Mouse (Mus musculus) MEL (cell line): ENCODE results near the gene Usp18. TPM values are rescaled to one million over a fixed set of nuclear protein-coding genes. Genes with fewer than 3 reads are reported as not detected.

Experiments used
- DNase-seq: peaks from one replicate; pipeline ENCODE4 v3.0.0; 2011; ENCODE audit warnings: low read depth, low spot score
- H3K27ac ChIP-seq: 2 replicates; pipeline ENCODE4 v1.5.1; 2012; ENCODE audit warnings: low read depth, mild to moderate bottlenecking, control low read depth, low read length, moderate library complexity; ENCODE audit not compliant: control insufficient read depth
- H3K27me3 ChIP-seq, 2 experiments: fragments of 150-350 bp in 1 of 2; sonication (generic) in 1 of 2; 2 replicates each; pipeline ENCODE4 v1.6.1; 2012; ENCODE audit warnings: low read length in 2 of 2, mild to moderate bottlenecking in 2 of 2, improper control_type of control experiment in 1 of 2, moderate library complexity in 1 of 2; ENCODE audit not compliant: insufficient read depth in 2 of 2, control insufficient read depth in 1 of 2
- H3K36me3 ChIP-seq, 2 experiments: 2 replicates each; pipeline ENCODE4 v1.6.1; 2012 to 2014; ENCODE audit warnings: low read length in 2 of 2, improper control_type of control experiment in 1 of 2, inconsistent platforms in 1 of 2, mild to moderate bottlenecking in 1 of 2; ENCODE audit not compliant: insufficient read depth in 2 of 2, control insufficient read depth in 1 of 2
- H3K4me1 ChIP-seq, 2 experiments: fragments of 150-350 bp in 1 of 2; sonication (generic) in 1 of 2; 2 replicates each; pipeline ENCODE4 v1.6.1; 2012; ENCODE audit warnings: low read length in 2 of 2, improper control_type of control experiment in 1 of 2, mild to moderate bottlenecking in 1 of 2; ENCODE audit not compliant: insufficient read depth in 2 of 2, control insufficient read depth in 1 of 2
- H3K4me3 ChIP-seq, 2 experiments: fragments of 150-350 bp in 1 of 2; sonication (generic) in 1 of 2; 2 replicates each; pipeline ENCODE4 v1.5.1; 2012; ENCODE audit warnings: low read depth in 2 of 2, low read length in 2 of 2, mild to moderate bottlenecking in 2 of 2, moderate library complexity in 2 of 2, control low read depth in 1 of 2, improper control_type of control experiment in 1 of 2; ENCODE audit not compliant: control insufficient read depth in 1 of 2, insufficient read depth in 1 of 2
- H3K79me2 ChIP-seq: 2 replicates; pipeline ENCODE4 v1.6.1; 2012; ENCODE audit warnings: mild to moderate bottlenecking, low read length, moderate library complexity; ENCODE audit not compliant: control insufficient read depth, poor library complexity, insufficient read depth
- H3K9ac ChIP-seq: 2 replicates; pipeline ENCODE4 v1.6.1; 2012; ENCODE audit warnings: low read depth, mild to moderate bottlenecking, control low read depth, low read length, moderate library complexity; ENCODE audit not compliant: control insufficient read depth, poor library complexity, severe bottlenecking
- H3K9me3 ChIP-seq: fragments of 150-350 bp; sonication (generic); replicated peaks from 2 replicates; pipeline ENCODE4 v1.6.1; 2012; ENCODE audit warnings: mild to moderate bottlenecking, low read length, improper control_type of control experiment, moderate library complexity; ENCODE audit not compliant: insufficient read depth
- CTCF ChIP-seq, 3 experiments: IDR thresholded peaks in 2 of 3; conservative IDR thresholded peaks in 1 of 3; 2 replicates each; pipeline ENCODE4 v1.5.1; 2011 to 2012; ENCODE audit warnings: low read length in 3 of 3, low read depth in 2 of 3, mild to moderate bottlenecking in 2 of 3, improper control_type of control experiment in 1 of 3, inconsistent platforms in 1 of 3, mixed read lengths in 1 of 3, moderate library complexity in 1 of 3; ENCODE audit not compliant: control insufficient read depth in 1 of 3, insufficient read depth in 1 of 3, poor library complexity in 1 of 3, severe bottlenecking in 1 of 3
- GABPA ChIP-seq: IDR thresholded peaks from 2 replicates; pipeline ENCODE4 v1.6.1; 2012; ENCODE audit warnings: low read depth, mild to moderate bottlenecking, inconsistent platforms, low read length, improper control_type of control experiment, moderate library complexity
- GATA1 ChIP-seq: IDR thresholded peaks from 2 replicates; pipeline ENCODE4 v1.6.1; 2011; ENCODE audit warnings: low read depth, low read length, improper control_type of control experiment
- MAX ChIP-seq: IDR thresholded peaks from 2 replicates; pipeline ENCODE4 v1.6.1; 2011; ENCODE audit warnings: low read length, improper control_type of control experiment
- MAZ ChIP-seq: IDR thresholded peaks from 2 replicates; pipeline ENCODE4 v1.6.1; 2012; ENCODE audit warnings: low read depth, mild to moderate bottlenecking, inconsistent platforms, low read length, improper control_type of control experiment
- MEF2A ChIP-seq: IDR thresholded peaks from 2 replicates; pipeline ENCODE4 v1.6.1; 2014; ENCODE audit warnings: low read depth, mild to moderate bottlenecking, inconsistent platforms, low read length, improper control_type of control experiment; ENCODE audit not compliant: poor library complexity, insufficient replicate concordance, severe bottlenecking; ENCODE audit errors: extremely low read depth
- MXI1 ChIP-seq: IDR thresholded peaks from 2 replicates; pipeline ENCODE4 v1.6.1; 2011; ENCODE audit warnings: mild to moderate bottlenecking, low read depth, low read length, improper control_type of control experiment
- NELFE ChIP-seq: IDR thresholded peaks from 2 replicates; pipeline ENCODE4 v1.6.1; 2011; ENCODE audit warnings: low read depth, low read length, improper control_type of control experiment
- NRF1 ChIP-seq: IDR thresholded peaks from 2 replicates; pipeline ENCODE4 v1.6.1; 2014; ENCODE audit warnings: low read depth, mild to moderate bottlenecking, inconsistent platforms, low read length, improper control_type of control experiment, moderate library complexity; ENCODE audit not compliant: poor library complexity, insufficient read depth, severe bottlenecking
- RAD21 ChIP-seq: IDR thresholded peaks from 2 replicates; pipeline ENCODE4 v1.6.1; 2011; ENCODE audit warnings: mild to moderate bottlenecking, low read depth, low read length, improper control_type of control experiment
- TAL1 ChIP-seq: IDR thresholded peaks from 2 replicates; pipeline ENCODE4 v1.6.1; 2012; ENCODE audit warnings: mild to moderate bottlenecking, inconsistent platforms, low read length, moderate library complexity, mixed read lengths
- TBP ChIP-seq: IDR thresholded peaks from 2 replicates; pipeline ENCODE4 v1.8.0; 2011; ENCODE audit warnings: low read depth, low read length, improper control_type of control experiment
- USF1 ChIP-seq: IDR thresholded peaks from 2 replicates; pipeline ENCODE4 v1.6.1; 2014; ENCODE audit warnings: low read depth, mild to moderate bottlenecking, inconsistent platforms, low read length, improper control_type of control experiment, moderate library complexity
- USF2 ChIP-seq, 2 experiments: IDR thresholded peaks; 2 replicates each; pipeline ENCODE4 v1.6.1; 2011 to 2012; ENCODE audit warnings: improper control_type of control experiment in 2 of 2, low read length in 2 of 2, borderline replicate concordance in 1 of 2, inconsistent platforms in 1 of 2, low read depth in 1 of 2, mild to moderate bottlenecking in 1 of 2; ENCODE audit not compliant: insufficient read depth in 1 of 2
- ZKSCAN1 ChIP-seq: IDR thresholded peaks from 2 replicates; pipeline ENCODE4 v1.6.1; 2012; ENCODE audit warnings: low read depth, mild to moderate bottlenecking, inconsistent platforms, low read length, improper control_type of control experiment, moderate library complexity
- polyA plus RNA-seq, 2 experiments: library from polyadenylated mRNA; stranded (reverse) in 1 of 2; unstranded in 1 of 2; fragments of >175 nt in 1 of 2; fragments of >200 nt in 1 of 2; gene quantifications; 2 replicates each; pipeline versions ENCODE4 v1.2.1 to v1.2.4; 2012; ENCODE audit warnings: low replicate concordance in 2 of 2, low read depth in 1 of 2; ENCODE audit not compliant: insufficient read length in 2 of 2, insufficient read depth in 1 of 2, missing spikeins in 1 of 2
- total RNA-seq: library from RNA; depleted of rRNA; stranded (reverse); fragments of 300-350 nt; gene quantifications from 2 replicates; pipeline ENCODE4 v1.2.3, GENCODE M21; 2012

The Usp18 gene
- total and polyA plus RNA-seq, 3 experiments = 0.71 to 0.85 TPM; not detected in 1

DNA sequence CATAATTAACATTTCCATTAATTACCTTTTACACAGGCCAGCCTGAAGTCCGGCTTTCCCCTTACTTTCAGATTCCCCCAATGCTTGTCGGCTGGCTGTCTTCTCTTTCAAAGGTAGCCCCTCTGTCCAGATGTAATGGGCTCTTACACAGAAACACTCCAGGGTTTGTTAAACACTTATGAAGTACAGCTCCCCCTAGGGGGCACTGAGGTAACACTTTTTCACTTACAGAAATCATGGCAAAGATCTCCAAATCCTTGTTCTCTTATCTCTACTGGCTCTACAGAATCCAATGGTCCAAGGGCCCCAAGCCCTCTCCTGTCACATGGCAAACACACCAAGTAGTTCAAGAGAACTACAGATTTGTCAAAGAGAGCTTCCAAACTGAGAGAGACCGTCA is 28.6 kb downstream of the Usp18 start (continued):
- TF ChIP-seq NRF1 (no peak), MEF2A (no peak), TBP (no peak), CTCF (IDR thresholded peaks at IDR 0.05 in 2 of 3, conservative IDR thresholded peaks at IDR 0.05 in 1 of 3; ENCODE audit: control insufficient read depth in 1 of 3, insufficient read depth in 1 of 3, low read depth in 2 of 3, low read length in 3 of 3, poor library complexity in 1 of 3, severe bottlenecking in 1 of 3) (peak in 2 of 3 experiments; percentile 69 to 75; a peak in 4 of 6 replicates), GATA1 (0 out of 2 replicates have a peak, but pooled peaks have one; percentile 4), MAX (no peak), TAL1 (no peak), MXI1 (no peak), MAZ (no peak)

DNA sequence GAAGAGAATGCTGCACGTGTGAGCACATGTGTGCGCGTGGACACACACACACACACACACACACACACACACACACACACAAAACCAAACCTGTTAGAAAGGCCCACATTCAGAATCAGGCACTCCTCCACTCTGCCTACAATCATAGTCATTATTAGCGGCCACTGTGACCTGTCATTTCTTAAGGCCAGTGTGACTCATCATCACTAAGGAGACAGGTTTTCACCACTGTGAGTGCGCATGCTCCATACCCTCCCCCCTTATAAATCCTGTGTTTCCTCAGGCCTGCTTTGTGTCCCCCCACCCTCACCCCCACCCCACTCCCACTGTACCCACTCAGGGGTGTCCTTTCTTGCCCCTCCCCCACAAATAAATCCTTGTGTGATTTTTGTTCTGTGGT is 38.4 kb downstream of the Usp18 start:
- Histone ChIP-seq H3K4me1 (no peaks in the 10 kb centered on the region), H3K27ac (no peak overlapping the region), H3K36me3 (no peaks in the 10 kb centered on the region), H3K4me3 (no peak overlapping the region), H3K27me3 (peaks cover 2 to 11% of the 10 kb centered on the region in 2 experiments), H3K9ac (no peak overlapping the region), H3K9me3 (no peaks in the 10 kb centered on the region), H3K79me2 (no peaks in the 10 kb centered on the region)
- no peak for TF ChIP-seq USF2 (IDR thresholded peaks at IDR 0.05; ENCODE audit: borderline replicate concordance in 1 of 2, insufficient read depth in 1 of 2, low read depth in 1 of 2, low read length in 2 of 2)
- no peak for TF ChIP-seq ZKSCAN1
- no peak for TF ChIP-seq NELFE
- DNase-seq = no peak

DNA sequence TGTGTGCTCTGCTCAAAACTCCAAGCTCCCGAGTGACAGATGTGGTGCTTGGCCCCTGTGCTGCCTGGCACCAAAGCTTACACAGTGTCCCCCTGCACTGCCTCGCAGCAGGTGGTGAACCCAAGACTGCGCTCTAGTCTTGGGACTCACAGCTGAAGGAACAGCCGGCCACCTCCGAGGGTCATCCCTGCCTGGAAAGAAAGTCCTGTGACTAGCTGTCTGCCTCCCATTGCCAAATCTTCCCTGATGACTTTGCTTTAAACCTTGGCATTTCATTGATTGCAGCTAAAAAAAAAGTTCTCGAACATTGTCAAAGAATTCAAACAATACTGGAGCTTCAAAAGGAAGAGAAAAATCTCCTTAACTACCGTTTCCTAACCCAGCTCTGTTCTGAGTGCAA is 53.6 kb downstream of the Usp18 start:
- Histone ChIP-seq H3K4me3 (no peak overlapping the region), H3K9me3 (no peaks in the 10 kb centered on the region), H3K27me3 (peaks cover 0 to 4% of the 10 kb centered on the region in 2 experiments; a peak in 3 of 4 replicates), H3K4me1 (no peaks in the 10 kb centered on the region), H3K79me2 (no peaks in the 10 kb centered on the region), H3K9ac (no peak overlapping the region), H3K36me3 (no peaks in the 10 kb centered on the region), H3K27ac (no peak overlapping the region)
- no peak for DNase-seq
- no peak for TF ChIP-seq CTCF (IDR thresholded peaks at IDR 0.05 in 2 of 3, conservative IDR thresholded peaks at IDR 0.05 in 1 of 3; ENCODE audit: control insufficient read depth in 1 of 3, insufficient read depth in 1 of 3, low read depth in 2 of 3, low read length in 3 of 3, poor library complexity in 1 of 3, severe bottlenecking in 1 of 3)
- TF ChIP-seq GABPA = no peak
- TF ChIP-seq USF1 = no peak
- no peak for TF ChIP-seq GATA1
- no peak for TF ChIP-seq MAX
- TF ChIP-seq RAD21 = no peak
- no peak for TF ChIP-seq USF2 (IDR thresholded peaks at IDR 0.05; ENCODE audit: borderline replicate concordance in 1 of 2, insufficient read depth in 1 of 2, low read depth in 1 of 2, low read length in 2 of 2)
